Mouse (Mus musculus) CH12.LX (cell line): ENCODE data around the gene Cdk4. TPM values are rescaled to one million over a fixed set of nuclear protein-coding genes. Genes with fewer than 3 reads are reported as not detected.

Experiments used
- DNase-seq: peaks from one replicate; pipeline ENCODE4 v3.0.0-alpha.2; 2013; ENCODE audit errors: extremely low read depth
- H3K27ac ChIP-seq: 2 replicates; pipeline ENCODE4 v1.5.1; 2012; ENCODE audit warnings: low read depth, mild to moderate bottlenecking, control low read depth, moderate library complexity; ENCODE audit not compliant: insufficient read depth
- H3K27me3 ChIP-seq: replicated peaks from 2 replicates; pipeline ENCODE3; 2012; ENCODE audit warnings: inconsistent platforms
- H3K36me3 ChIP-seq, 2 experiments: replicated peaks in 1 of 2; 2 replicates each; pipeline versions ENCODE3 to v1.6.1; 2012; ENCODE audit warnings: inconsistent platforms in 1 of 2, low read length in 1 of 2, mild to moderate bottlenecking in 1 of 2, mixed read lengths in 1 of 2, moderate library complexity in 1 of 2; ENCODE audit not compliant: control insufficient read depth in 1 of 2, insufficient read depth in 1 of 2
- H3K4me1 ChIP-seq, 2 experiments: 2 replicates each; pipeline ENCODE4 v1.6.1; 2012; ENCODE audit warnings: inconsistent platforms in 1 of 2, moderate library complexity in 1 of 2; ENCODE audit not compliant: insufficient read depth in 2 of 2, control insufficient read depth in 1 of 2
- H3K4me2 ChIP-seq: 2 replicates; pipeline ENCODE4 v1.6.1; 2012; ENCODE audit warnings: low read depth, mild to moderate bottlenecking, control low read depth; ENCODE audit not compliant: poor library complexity, insufficient read depth, severe bottlenecking
- H3K4me3 ChIP-seq, 3 experiments: fragments of 150-350 bp in 1 of 3; sonication (generic) in 1 of 3; replicated peaks in 1 of 3; 2 replicates each; pipeline versions ENCODE3 to v1.5.1; 2011 to 2012; ENCODE audit warnings: low read depth in 2 of 3, low read length in 2 of 3, mild to moderate bottlenecking in 2 of 3, moderate library complexity in 2 of 3, control low read depth in 1 of 3, improper control_type of control experiment in 1 of 3, inconsistent platforms in 1 of 3, mixed read lengths in 1 of 3; ENCODE audit not compliant: poor library complexity in 1 of 3
- H3K79me2 ChIP-seq: replicated peaks from 2 replicates; pipeline ENCODE4 v1.6.1; 2012; ENCODE audit warnings: mild to moderate bottlenecking, moderate library complexity; ENCODE audit not compliant: control insufficient read depth, poor library complexity, insufficient read depth, severe bottlenecking; ENCODE audit errors: extremely low read depth
- H3K9ac ChIP-seq: 2 replicates; pipeline ENCODE4 v1.6.1; 2012; ENCODE audit warnings: low read depth, mild to moderate bottlenecking, control low read depth, moderate library complexity; ENCODE audit not compliant: insufficient read depth
- H3K9me3 ChIP-seq: replicated peaks from 2 replicates; pipeline ENCODE3; 2012; ENCODE audit warnings: low read length, inconsistent platforms, mixed read lengths
- BHLHE40 ChIP-seq: IDR thresholded peaks from 2 replicates; pipeline ENCODE4 v1.6.1; 2011; ENCODE audit warnings: mild to moderate bottlenecking, low read depth, low read length, improper control_type of control experiment
- CHD2 ChIP-seq: IDR thresholded peaks from 2 replicates; pipeline ENCODE4 v1.6.1; 2011; ENCODE audit warnings: low read length, improper control_type of control experiment
- CTCF ChIP-seq, 2 experiments: IDR thresholded peaks in 1 of 2; conservative IDR thresholded peaks in 1 of 2; 2 replicates each; pipeline ENCODE4 v1.5.1; 2011 to 2012; ENCODE audit warnings: low read depth in 2 of 2, low read length in 2 of 2, improper control_type of control experiment in 1 of 2, inconsistent platforms in 1 of 2, mild to moderate bottlenecking in 1 of 2, moderate library complexity in 1 of 2
- HCFC1 ChIP-seq: IDR thresholded peaks from 2 replicates; pipeline ENCODE4 v1.6.1; 2012; ENCODE audit warnings: low read depth, mild to moderate bottlenecking, inconsistent platforms, low read length, improper control_type of control experiment
- JUND ChIP-seq: conservative IDR thresholded peaks from 2 replicates; pipeline ENCODE4 v1.6.1; 2011; ENCODE audit warnings: low read depth, low read length, improper control_type of control experiment
- MAZ ChIP-seq: IDR thresholded peaks from 2 replicates; pipeline ENCODE4 v1.6.1; 2012; ENCODE audit warnings: low read depth, mild to moderate bottlenecking, inconsistent platforms, low read length, improper control_type of control experiment, moderate library complexity
- MEF2A ChIP-seq: IDR thresholded peaks from 2 replicates; pipeline ENCODE4 v1.6.1; 2014; ENCODE audit warnings: low read depth, mild to moderate bottlenecking, inconsistent platforms, low read length, improper control_type of control experiment, borderline replicate concordance
- NRF1 ChIP-seq: IDR thresholded peaks from 2 replicates; pipeline ENCODE4 v1.6.1; 2014; ENCODE audit warnings: low read depth, mild to moderate bottlenecking, inconsistent platforms, low read length, improper control_type of control experiment, moderate library complexity
- POLR2A ChIP-seq: IDR thresholded peaks from 2 replicates; pipeline ENCODE4 v1.6.1; 2011; ENCODE audit warnings: low read depth, mild to moderate bottlenecking, improper control_type of control experiment, low read length
- POLR2AphosphoS2 ChIP-seq: IDR thresholded peaks from 2 replicates; pipeline ENCODE4 v1.6.1; 2011; ENCODE audit warnings: low read depth, low read length, improper control_type of control experiment
- SIN3A ChIP-seq: IDR thresholded peaks from 2 replicates; pipeline ENCODE4 v1.6.1; 2012; ENCODE audit warnings: low read length, improper control_type of control experiment, inconsistent platforms
- SMC3 ChIP-seq: IDR thresholded peaks from 2 replicates; pipeline ENCODE4 v1.6.1; 2011; ENCODE audit warnings: low read depth, low read length, improper control_type of control experiment
- USF1 ChIP-seq: IDR thresholded peaks from 2 replicates; pipeline ENCODE4 v1.6.1; 2014; ENCODE audit warnings: low read depth, mild to moderate bottlenecking, inconsistent platforms, low read length, improper control_type of control experiment
- ZKSCAN1 ChIP-seq: IDR thresholded peaks from 2 replicates; pipeline ENCODE4 v1.6.1; 2012; ENCODE audit warnings: low read depth, inconsistent platforms, low read length, improper control_type of control experiment, borderline replicate concordance
- ZMIZ1 ChIP-seq: IDR thresholded peaks from 2 replicates; pipeline ENCODE4 v1.6.1; 2012; ENCODE audit warnings: low read depth, mild to moderate bottlenecking, inconsistent platforms, low read length, improper control_type of control experiment
- ZNF384 ChIP-seq: IDR thresholded peaks from 2 replicates; pipeline ENCODE4 v1.6.1; 2012; ENCODE audit warnings: low read depth, low read length, improper control_type of control experiment, inconsistent platforms
- dilution Hi-C: fragments of 300-500 bp; cut with MboI; formaldehyde crosslinking; loops from 2 replicates; pipeline ENCODE4 v1.14.3; 2020; ENCODE audit warnings: low sequenced_read_pairs; ENCODE audit not compliant: extremely low pct_unique_long_range_greater_than_20kb, extremely low pct_ligation_motif_present
- in situ Hi-C: fragments of 300-500 bp; cut with MboI; formaldehyde crosslinking; loops from 3 replicates; pipeline ENCODE4 v1.14.3; 2019; ENCODE audit warnings: low sequenced_read_pairs, low pct_ligation_motif_present, low pct_unique_long_range_greater_than_20kb, mixed read lengths
- polyA plus RNA-seq: library from polyadenylated mRNA; unstranded; fragments of >175 nt; gene quantifications from 2 replicates; pipeline ENCODE4 v1.2.1, GENCODE M21; 2012; ENCODE audit warnings: low read depth; ENCODE audit not compliant: insufficient read length
- total RNA-seq, 2 experiments: library from RNA; depleted of rRNA; stranded (reverse); fragments of 300-350 nt in 1 of 2; fragments of >200 nt in 1 of 2; gene quantifications; 2 replicates each; pipeline ENCODE4 v1.2.3; 2012 to 2014

The Cdk4 gene
- total and polyA plus RNA-seq, 3 experiments = 257 to 921 (median 864) TPM

DNA sequence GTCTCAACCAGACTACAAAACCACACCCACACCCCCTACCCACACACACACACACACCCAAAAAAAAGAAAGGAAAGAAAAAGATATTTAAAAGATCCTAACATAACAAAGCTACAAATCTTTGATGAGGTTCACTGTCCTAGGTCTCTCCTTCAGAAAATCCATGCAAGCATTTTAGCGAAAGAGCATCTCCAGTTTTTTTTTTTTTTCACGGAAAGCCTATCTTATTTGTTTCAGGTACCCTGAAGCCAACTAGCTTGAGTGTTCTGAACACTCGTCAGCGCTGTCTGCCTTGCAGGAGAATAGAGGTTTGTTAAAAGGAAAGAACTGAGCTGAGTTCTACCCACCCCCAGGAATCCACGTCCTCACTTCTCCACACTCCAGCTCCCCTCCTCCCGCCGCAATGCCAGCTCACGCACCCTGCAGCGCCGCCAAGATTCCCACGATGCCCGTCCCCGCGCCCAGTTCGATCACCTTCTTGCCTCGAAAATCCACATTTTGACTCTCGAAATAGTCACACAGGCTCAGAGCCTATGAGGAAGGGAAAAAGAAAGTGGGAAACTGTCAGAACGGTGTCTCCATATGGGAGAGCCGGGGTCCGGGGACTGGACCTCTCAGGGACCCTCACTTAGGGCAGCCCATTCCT lies 22.6 kb upstream of the Cdk4 start:
- dilution Hi-C loops = no loop called here
- peak; percentile 49 for TF ChIP-seq ZNF384
- TF ChIP-seq ZKSCAN1 = no peak
- peak overlapping the region; percentile 74 to 97 (median 91) for H3K4me3 ChIP-seq
- no peak for DNase-seq
- peaks cover 14 to 34% of the 10 kb centered on the region in 2 experiments for H3K4me1 ChIP-seq
- peaks cover 13 to 46% of the 10 kb centered on the region in 2 experiments for H3K36me3 ChIP-seq
- H3K4me2 ChIP-seq = peak overlapping the region; percentile 38
- H3K27me3 ChIP-seq = no peaks in the 10 kb centered on the region
- H3K27ac ChIP-seq = no peak overlapping the region
- H3K9me3 ChIP-seq = no peaks in the 10 kb centered on the region
- H3K79me2 ChIP-seq = peaks cover 5% of the 10 kb centered on the region; the same call in 1 of the 2 replicates
- H3K9ac ChIP-seq = peak overlapping the region; percentile 45
- in situ Hi-C loops = no loop called here

DNA sequence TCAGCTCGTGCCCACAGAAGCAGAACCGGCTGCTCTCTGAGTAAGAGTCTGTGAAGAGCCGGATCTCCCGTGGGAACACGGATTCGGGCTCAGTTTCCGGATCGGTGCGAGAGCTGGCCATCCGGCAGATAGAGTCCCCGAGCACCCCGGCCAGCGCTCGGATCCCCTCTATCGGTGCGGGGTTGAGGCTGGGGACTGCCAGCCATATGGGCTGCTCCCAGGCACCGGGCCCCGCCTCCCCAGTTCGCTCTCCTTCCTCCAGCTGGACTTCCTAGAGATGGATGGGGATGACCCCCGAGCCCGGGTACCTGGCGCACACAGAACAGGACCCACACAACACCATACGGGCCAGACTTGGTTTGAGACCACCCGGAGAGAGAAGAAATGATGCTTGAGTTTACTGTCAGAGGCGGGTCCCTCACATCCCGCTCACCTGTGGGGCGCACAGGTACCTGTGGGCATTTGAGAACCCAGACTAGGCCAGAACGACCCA lies 22.0 kb upstream of the Cdk4 start, which contains the start of the genes Mettl1 and Eef1akmt3:
TSS of gene Mettl1 (plus strand) at position 141 of the 493 bp plus-strand sequence.
TSS of gene Eef1akmt3 (minus strand) at position 240 of the 493 bp plus-strand sequence.
- Histone ChIP-seq H3K27ac (peak within 1 kb of the TSS; percentile 63), H3K79me2 (peaks cover 5% of the 10 kb centered on the region; the same call in 1 of the 2 replicates), H3K4me1 (peaks cover 14 to 34% of the 10 kb centered on the region in 2 experiments), H3K9ac (peak within 1 kb of the TSS; percentile 45), H3K4me3 (peak within 1 kb of the TSS; percentile 74 to 97 (median 91)), H3K9me3 (no peaks in the 10 kb centered on the region), H3K27me3 (no peaks in the 10 kb centered on the region), H3K36me3 (peaks cover 16 to 47% of the 10 kb centered on the region in 2 experiments), H3K4me2 (peak within 1 kb of the TSS; percentile 94)
- dilution Hi-C loops = no loop called here
- TF ChIP-seq POLR2AphosphoS2 = no peak
- no peak for TF ChIP-seq CTCF (conservative IDR thresholded peaks at IDR 0.05 in 1 of 2, IDR thresholded peaks at IDR 0.05 in 1 of 2; ENCODE audit: low read depth in 2 of 2, low read length in 2 of 2)
- TF ChIP-seq BHLHE40 = 0 out of 2 replicates have a peak, but pooled peaks have one; percentile 26
- TF ChIP-seq POLR2A = no peak
- TF ChIP-seq CHD2 = no peak
- no peak for TF ChIP-seq SMC3
- no peak for TF ChIP-seq MEF2A
- no peak for TF ChIP-seq HCFC1
- TF ChIP-seq NRF1 = no peak
- TF ChIP-seq ZMIZ1 = no peak
- TF ChIP-seq SIN3A = peak; percentile 2; the same call in 1 of the 2 replicates
- TF ChIP-seq MAZ = no peak
- TF ChIP-seq JUND = no peak
- no peak for TF ChIP-seq USF1
- in situ Hi-C loops = no loop called here
- no peak for DNase-seq
